Mouse (Mus musculus) G1E (cell line): ENCODE data around the gene Fam19a3.

ENCODE experiments used
- CTCF ChIP-seq: IDR thresholded peaks from 2 replicates; pipeline ENCODE4 v1.5.1; 2012; ENCODE audit warnings: low read depth, low read length, inconsistent platforms, mixed read lengths
- GATA2 ChIP-seq: IDR thresholded peaks from 2 replicates; pipeline ENCODE4 v1.6.1; 2012; ENCODE audit warnings: low read depth, low read length, inconsistent platforms, borderline replicate concordance
- TAL1 ChIP-seq: conservative IDR thresholded peaks from 2 replicates; pipeline ENCODE4 v1.6.1; 2012; ENCODE audit warnings: low read depth, low read length, inconsistent platforms, mixed read lengths

DNA sequence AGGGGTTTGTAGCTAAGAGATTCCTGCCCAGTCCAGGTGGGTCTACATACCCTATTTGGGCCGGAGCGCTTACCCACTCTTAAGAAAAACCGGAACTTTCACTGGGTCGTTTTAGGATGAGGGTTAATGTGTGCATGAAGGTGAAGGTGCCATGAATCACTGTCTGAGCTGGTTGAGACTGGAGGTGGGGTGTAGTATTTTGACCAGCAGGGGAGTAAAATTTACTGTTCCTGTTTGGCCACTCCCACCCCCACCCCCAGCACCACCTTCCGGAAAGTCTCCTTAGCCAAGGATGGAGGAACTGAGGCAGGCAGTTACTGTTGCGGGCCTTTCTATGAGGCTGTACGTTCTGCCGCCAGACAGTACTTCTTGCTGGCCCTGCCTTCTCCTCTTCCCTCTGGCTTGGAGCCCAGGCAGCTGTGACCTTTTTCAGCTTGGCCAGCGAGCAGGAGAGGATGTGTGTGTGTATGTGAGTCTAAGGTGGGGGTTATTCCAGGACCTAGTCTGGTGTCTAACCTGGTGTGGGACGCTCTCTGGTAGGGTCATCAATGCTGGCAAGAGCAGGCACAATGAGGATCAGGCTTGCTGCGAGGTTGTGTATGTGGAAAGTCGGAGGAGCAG lies 531 bp upstream of the Fam19a3 start:
- no peak for TF ChIP-seq CTCF
- no peak for TF ChIP-seq GATA2
- TF ChIP-seq TAL1 = no peak
